Mouse (Mus musculus) lung, postnatal 0 days (tissue): ENCODE data around the gene Rdh5. TPM values are rescaled to one million over a fixed set of nuclear protein-coding genes. Genes with fewer than 3 reads are reported as not detected.
A peak's percentile ranks its signal among the peaks of the same experiment; 100 is the strongest.

Source experiments
- ATAC-seq: fragments of 200-750 bp; cut with Nextera tagmentation; 2 replicates; pipeline ENCODE4 v1.8.0; 2017; ENCODE audit warnings: moderate library complexity
- DNase-seq: peaks from one replicate; pipeline ENCODE4 v3.0.0-alpha.2; 2016; ENCODE audit warnings: low spot score
- H3K27ac ChIP-seq: fragments of 300-500 bp; sonication (generic); 2 replicates; pipeline ENCODE4 v1.5.1; 2014; ENCODE audit warnings: antibody characterized with exemption, mild to moderate bottlenecking, low read length, mixed read lengths
- H3K27me3 ChIP-seq: fragments of 300-500 bp; sonication (generic); replicated peaks from 2 replicates; pipeline ENCODE4 v1.6.1; 2014; ENCODE audit warnings: low read length, mixed read lengths; ENCODE audit not compliant: insufficient read depth
- H3K36me3 ChIP-seq: fragments of 300-500 bp; sonication (generic); 2 replicates; pipeline ENCODE4 v1.6.1; 2014; ENCODE audit warnings: low read length, mixed read lengths; ENCODE audit not compliant: insufficient read depth
- H3K4me1 ChIP-seq: fragments of 300-500 bp; sonication (generic); 2 replicates; pipeline ENCODE4 v1.6.1; 2014; ENCODE audit warnings: antibody characterized with exemption, low read depth, low read length, mixed read lengths; ENCODE audit not compliant: insufficient read depth
- H3K4me2 ChIP-seq: fragments of 300-500 bp; sonication (generic); replicated peaks from 2 replicates; pipeline ENCODE4 v1.6.1; 2014; ENCODE audit warnings: low read depth, mild to moderate bottlenecking, low read length, moderate library complexity, mixed read lengths
- H3K4me3 ChIP-seq: fragments of 300-500 bp; sonication (generic); 2 replicates; pipeline ENCODE4 v1.5.1; 2014; ENCODE audit warnings: low read depth, low read length
- H3K9ac ChIP-seq: fragments of 300-500 bp; sonication (generic); replicated peaks from 2 replicates; pipeline ENCODE4 v1.6.1; 2014; ENCODE audit warnings: low read depth, mild to moderate bottlenecking
- H3K9me3 ChIP-seq: fragments of 300-500 bp; sonication (generic); 2 replicates; pipeline ENCODE4 v1.6.1; 2016; ENCODE audit warnings: low read length, mixed read lengths
- CTCF ChIP-seq: IDR thresholded peaks from 2 replicates; pipeline ENCODE4 v1.5.1; 2016; ENCODE audit warnings: antibody characterized with exemption, mild to moderate bottlenecking
- EP300 ChIP-seq: IDR thresholded peaks from 2 replicates; pipeline ENCODE4 v1.6.1; 2016; ENCODE audit warnings: antibody characterized with exemption, mild to moderate bottlenecking, control low read depth
- WGBS: fragments of 180-500 bp; shearing (Covaris S2); extraction: QIAGEN DNeasy Blood & Tissue Kit; methylation state at CpG from one replicate; pipeline ENCODE4 v1.1.7; 2014; 5-methylcytosine and 5-hydroxymethylcytosine counted together
- polyA plus RNA-seq: library from polyadenylated mRNA; unstranded; fragments of >200 nt; fragmentation: Nextera tagmentation; extraction: Ambion mirVana; gene quantifications from 2 replicates; pipeline ENCODE4 v1.2.1, GENCODE M21; 2015

Rdh5 gene
- polyA plus RNA-seq, 1 experiment from 2014 or later, result 13.2 TPM

- Histone ChIP-seq H3K4me3 (no peak overlapping the region), H3K4me1 (no peaks in the 10 kb centered on the region), H3K9ac (no peak overlapping the region), H3K27me3 (no peaks in the 10 kb centered on the region), H3K9me3 (no peaks in the 10 kb centered on the region), H3K4me2 (no peak overlapping the region), H3K27ac (no peak overlapping the region), H3K36me3 (0 out of 2 replicates have a peak, but pooled peaks cover 15% of the 10 kb centered on the region)
- TF ChIP-seq CTCF (no peak), EP300 (no peak)
- 90% methylated on average over 1 of the region's 1 CpGs for WGBS
- DNase-seq (no peak), ATAC-seq (no peak)
Observed at GRCm38 (mm10) chr10:128866518-128866917, 56.2 kb downstream of the Rdh5 start.

DNA sequence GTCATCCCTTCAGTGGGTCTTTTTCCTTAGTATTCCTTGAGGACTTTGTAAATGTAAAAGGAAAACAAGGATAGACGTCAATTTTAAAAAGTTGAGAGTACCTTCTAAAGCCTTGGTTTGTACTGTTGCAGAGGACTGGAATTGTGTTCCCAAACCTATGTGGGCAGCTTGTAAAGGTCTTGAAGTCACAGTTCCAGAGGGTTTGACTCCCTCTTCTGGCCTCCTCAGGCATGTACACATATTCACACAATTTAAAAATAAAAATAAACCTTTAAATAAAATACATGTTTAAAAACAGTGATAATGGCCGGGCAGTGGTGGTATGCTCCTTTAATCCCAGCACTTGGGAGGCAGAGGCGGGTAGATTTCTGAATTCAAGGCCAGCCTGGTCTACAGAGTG, 56.6 kb downstream of the Rdh5 start:
- 0 out of 2 replicates have a peak, but pooled peaks cover 14% of the 10 kb centered on the region for H3K36me3 ChIP-seq
- no peak overlapping the region for H3K9ac ChIP-seq
- H3K4me1 ChIP-seq, result no peaks in the 10 kb centered on the region
- no peak for ATAC-seq
- WGBS, result 76% methylated on average over 3 of the region's 3 CpGs
- no peak overlapping the region for H3K27ac ChIP-seq
- no peak overlapping the region for H3K4me2 ChIP-seq
- no peaks in the 10 kb centered on the region for H3K27me3 ChIP-seq
- no peak overlapping the region for H3K4me3 ChIP-seq
- H3K9me3 ChIP-seq, result no peaks in the 10 kb centered on the region
- TF ChIP-seq EP300 (no peak), CTCF (peak; percentile 55)
- peak; percentile 29 for DNase-seq

Other genes with a start within 250 kb of the Rdh5 start
- gene Suox, start 248.8 kb downstream of the Rdh5 start, polyA plus RNA-seq, result 12.3 and 12.6 TPM in 2 replicates
- gene Rab5b, start 226.6 kb downstream of the Rdh5 start, polyA plus RNA-seq, result 69.1 and 71.8 TPM in 2 replicates
- gene Pmel, start 218.7 kb downstream of the Rdh5 start, polyA plus RNA-seq, result 1.0 and 1.4 TPM in 2 replicates
- gene Cdk2, start 217.9 kb downstream of the Rdh5 start, polyA plus RNA-seq, result 33.9 and 34.7 TPM in 2 replicates
- gene Dgka, start 178.0 kb downstream of the Rdh5 start, polyA plus RNA-seq, result 16.8 and 17.9 TPM in 2 replicates
- gene Pym1, start 175.0 kb downstream of the Rdh5 start, polyA plus RNA-seq, result 23.4 and 24.9 TPM in 2 replicates
- gene Mmp19, start 132.0 kb downstream of the Rdh5 start, polyA plus RNA-seq, result 8.2 and 9.8 TPM in 2 replicates
- gene Dnajc14, start 118.8 kb downstream of the Rdh5 start, polyA plus RNA-seq, result 44.0 and 51.9 TPM in 2 replicates
- 13.6 and 13.8 TPM in 2 replicates for gene Tmem198b, start 118.5 kb downstream of the Rdh5 start, polyA plus RNA-seq
- 113 and 119 TPM in 2 replicates for gene Sarnp, start 105.6 kb downstream of the Rdh5 start, polyA plus RNA-seq
- 59.8 and 62.1 TPM in 2 replicates for gene Ormdl2, start 101.2 kb downstream of the Rdh5 start, polyA plus RNA-seq
- 1.6 and 2.1 TPM in 2 replicates for gene Gdf11, start 31.2 kb downstream of the Rdh5 start, polyA plus RNA-seq
- 761 and 764 TPM in 2 replicates for gene Cd63, start 21.9 kb downstream of the Rdh5 start, polyA plus RNA-seq
- 228 and 243 TPM in 2 replicates for gene Bloc1s1, start 1.1 kb upstream of the Rdh5 start, polyA plus RNA-seq
- 14.6 and 20.7 TPM in 2 replicates for gene Itga7, start 10.9 kb upstream of the Rdh5 start, polyA plus RNA-seq
- gene Mettl7b, start 38.1 kb upstream of the Rdh5 start, polyA plus RNA-seq, result 0.10 and 0.33 TPM in 2 replicates
- not detected in 2 replicates for gene Olfr9, start 66.5 kb upstream of the Rdh5 start, polyA plus RNA-seq
- not detected in 2 replicates for gene Olfr763, start 87.9 kb upstream of the Rdh5 start, polyA plus RNA-seq
- gene Olfr764-ps1, start 117.0 kb upstream of the Rdh5 start, polyA plus RNA-seq, result not detected in 2 replicates
- gene Olfr765, start 127.1 kb upstream of the Rdh5 start, polyA plus RNA-seq, result not detected in 2 replicates
- not detected in 2 replicates for gene Olfr766-ps1, start 146.1 kb upstream of the Rdh5 start, polyA plus RNA-seq
- not detected in 2 replicates for gene Olfr767, start 160.0 kb upstream of the Rdh5 start, polyA plus RNA-seq
- gene Olfr768, start 176.5 kb upstream of the Rdh5 start, polyA plus RNA-seq, result not detected in 2 replicates
- gene Olfr769, start 195.0 kb upstream of the Rdh5 start, polyA plus RNA-seq, result not detected in 2 replicates
- not detected in 2 replicates for gene Olfr770, start 216.1 kb upstream of the Rdh5 start, polyA plus RNA-seq
- not detected in 2 replicates for gene Olfr771, start 241.9 kb upstream of the Rdh5 start, polyA plus RNA-seq